Comparison of ENCODE assay signal across 39 mouse cellular contexts in genomic region chrX:38166064-38166463, GRCm38 (mm10). TPM values are rescaled to one million over a fixed set of nuclear protein-coding genes. Genes with fewer than 3 reads are reported as not detected.
"Had no signal": no experiment of that assay in that cellular context is flagged by ENCODE, and none has a peak within 500 bp of the region (broad histone marks: within the 10 kb centered on the region; RNA-seq: fewer than 3 reads in every experiment).

No protein-coding gene starts in this region.

- H3K36me3 ChIP-seq: heart, embryonic 13.5 days; heart, embryonic 15.5 days; hindbrain, embryonic 10.5 days; hindbrain, embryonic 12.5 days; intestine, embryonic 15.5 days; limb, embryonic 13.5 days; limb, embryonic 15.5 days; liver, embryonic 12.5 days had no signal

- H3K4me1 ChIP-seq: heart, embryonic 13.5 days; heart, embryonic 15.5 days; hindbrain, embryonic 10.5 days; hindbrain, embryonic 12.5 days; intestine, embryonic 15.5 days; limb, embryonic 13.5 days; limb, embryonic 15.5 days; liver, embryonic 12.5 days had no signal

- DNase-seq: gastrocnemius, postnatal 14 days; gastrocnemius, postnatal 36 days; heart, adult 11 months; heart, adult 2 months; heart, postnatal 4 days; kidney, adult 18-20 months; kidney, adult 8-10 months; kidney, postnatal 10 days; kidney, postnatal 25 days; kidney, postnatal 4 days; left cerebral cortex, postnatal 4 days had no signal

- H3K27ac ChIP-seq: heart, adult 2 months; heart, embryonic 13.5 days; heart, embryonic 15.5 days; hindbrain, embryonic 10.5 days; hindbrain, embryonic 12.5 days; hindbrain, embryonic 14.5 days; intestine, embryonic 15.5 days; layer of hippocampus, adult 2 months; left cerebral cortex, adult 2 months; limb, embryonic 13.5 days; limb, embryonic 15.5 days; liver, embryonic 12.5 days; liver, embryonic 14.5 days had no signal

- ATAC-seq: hindbrain, embryonic 16.5 days; inflammation-experienced regulatory T-cells, adult 6 months; intestine, embryonic 15.5 days; intestine, postnatal 0 days; liver, embryonic 12.5 days had no signal

- H3K27me3 ChIP-seq: heart, embryonic 13.5 days; heart, embryonic 15.5 days; hindbrain, embryonic 12.5 days; intestine, embryonic 15.5 days; limb, embryonic 13.5 days; limb, embryonic 15.5 days; liver, embryonic 12.5 days had no signal

- H3K4me3 ChIP-seq: heart, adult 2 months; heart, embryonic 13.5 days; heart, embryonic 15.5 days; hindbrain, embryonic 10.5 days; hindbrain, embryonic 12.5 days; intestine, embryonic 15.5 days; layer of hippocampus, adult 2 months; left cerebral cortex, adult 2 months; limb, embryonic 13.5 days; limb, embryonic 15.5 days; liver, embryonic 12.5 days had no signal

RNA-seq across cellular contexts. Expression of gene Rhox13, which starts 45.0 kb away (rescaled TPM):
- total RNA-seq: gastrocnemius, adult 18-20 months; gastrocnemius, adult 8-10 months; gastrocnemius, postnatal 14 days; gastrocnemius, postnatal 36 days; heart, adult 2 months; heart, postnatal 25 days; heart, postnatal 4 days; layer of hippocampus, adult 2 months; layer of hippocampus, postnatal 10 days; layer of hippocampus, postnatal 25 days; left cerebral cortex, adult 2 months; left cerebral cortex, postnatal 14 days; left cerebral cortex, postnatal 4 days; liver, adult 2 months had no signal
- polyA plus RNA-seq: gonadal fat pad, adult 2 months; heart, adult 2 months; heart, embryonic 11.5 days; heart, embryonic 13.5 days; heart, embryonic 15.5 days; heart, postnatal 0 days; hindbrain, embryonic 10.5 days; hindbrain, embryonic 12.5 days; hindbrain, embryonic 14.5 days; hindbrain, embryonic 16.5 days; inflammation-experienced regulatory T-cells, adult 6 months; intestine, embryonic 15.5 days; intestine, postnatal 0 days; kidney, embryonic 14.5 days; kidney, embryonic 16.5 days; limb, embryonic 11.5 days; limb, embryonic 13.5 days; limb, embryonic 15.5 days; liver, adult 2 months; liver, embryonic 12.5 days; liver, embryonic 14.5 days had no signal

RNA-seq across cellular contexts. Expression of gene Rhox12, which starts 55.4 kb away (rescaled TPM):
- total RNA-seq: gastrocnemius, adult 18-20 months; gastrocnemius, adult 8-10 months; gastrocnemius, postnatal 14 days; gastrocnemius, postnatal 36 days; heart, adult 2 months; heart, postnatal 25 days; heart, postnatal 4 days; layer of hippocampus, adult 2 months; layer of hippocampus, postnatal 10 days; layer of hippocampus, postnatal 25 days; left cerebral cortex, adult 2 months; left cerebral cortex, postnatal 14 days; left cerebral cortex, postnatal 4 days; liver, adult 2 months had no signal
- polyA plus RNA-seq: gonadal fat pad, adult 2 months; heart, adult 2 months; heart, embryonic 11.5 days; heart, embryonic 13.5 days; heart, embryonic 15.5 days; heart, postnatal 0 days; hindbrain, embryonic 10.5 days; hindbrain, embryonic 12.5 days; hindbrain, embryonic 14.5 days; hindbrain, embryonic 16.5 days; inflammation-experienced regulatory T-cells, adult 6 months; intestine, embryonic 15.5 days; intestine, postnatal 0 days; kidney, embryonic 14.5 days; kidney, embryonic 16.5 days; limb, embryonic 11.5 days; limb, embryonic 13.5 days; limb, embryonic 15.5 days; liver, adult 2 months; liver, embryonic 12.5 days; liver, embryonic 14.5 days had no signal
